Mouse (Mus musculus) left cerebral cortex, adult 8-10 months (tissue): ENCODE results near the gene Rpl36al. TPM values are rescaled to one million over a fixed set of nuclear protein-coding genes. Genes with fewer than 3 reads are reported as not detected.

Source experiments
- DNase-seq, 2 experiments: peaks; one replicate each; pipeline ENCODE4 v3.0.0; 2022; ENCODE audit warnings: low spot score in 2 of 2
- microRNA-seq, 2 experiments: library from miRNA; unstranded; fragments of <30 nt; microRNA quantifications; one replicate each; pipeline ENCODE4 v1.2.0; 2022
- total RNA-seq, 4 experiments: library from RNA; stranded (reverse); gene quantifications; 2 replicates each; pipeline ENCODE4 v1.2.4; 2022

The Rpl36al gene
- total RNA-seq, 4 experiments from 2014 or later, result 175 to 204 (median 181) TPM

- DNase-seq, result no peak
These were observed 24.3 kb downstream of the Rpl36al start for GRCm38 (mm10) chr12:69159578-69159940.

GRCm38 (mm10) chr12:69158765-69159577 is 24.9 kb downstream of the Rpl36al start, which contains the start of gene Rps29:
Rps29 (minus strand) TSS chr12:69159186.
- DNase-seq, result peak; percentile 97 to 99

GRCm38 (mm10) chr12:69158366-69158764 is 25.5 kb downstream of the Rpl36al start:
- DNase-seq, result no peak

- no peak for DNase-seq
These were observed 26.8 kb downstream of the Rpl36al start for GRCm38 (mm10) chr12:69157107-69157506.

GRCm38 (mm10) chr12:69156436-69156835 is 27.4 kb downstream of the Rpl36al start:
- DNase-seq, result no peak

GRCm38 (mm10) chr12:69155923-69156322 is 28.0 kb downstream of the Rpl36al start:
- DNase-seq, result no peak

- no peak for DNase-seq
These were observed 33.8 kb downstream of the Rpl36al start for GRCm38 (mm10) chr12:69150049-69150448.

- DNase-seq, result no peak
These were observed 36.6 kb downstream of the Rpl36al start for GRCm38 (mm10) chr12:69147166-69147735.

GRCm38 (mm10) chr12:69143460-69143859 is 40.4 kb downstream of the Rpl36al start:
- DNase-seq, result no peak

- DNase-seq, result no peak
These were observed 44.0 kb downstream of the Rpl36al start for GRCm38 (mm10) chr12:69139841-69140240.

GRCm38 (mm10) chr12:69139201-69139600 is 44.7 kb downstream of the Rpl36al start:
- DNase-seq, result no peak

Small RNA genes lying within 50 kb of the gene (microRNA-seq; reads per million reads assigned to microRNA genes)
- gene Gm47287 (0 reads per million in 2 experiments), gene Gm47295 (3.4 to 7.1 reads per million in 2 experiments)

Other genes with a start within 250 kb of the Rpl36al start
- gene Rps29, start 24.9 kb downstream of the Rpl36al start, total RNA-seq, result 1,000 to 10,000 TPM; 1,202 to 1,440 (median 1,306) TPM
- gene Lrr1, start 15.3 kb downstream of the Rpl36al start, total RNA-seq, result not detected
- 10 to 100 TPM; 27.6 to 29.7 (median 28.7) TPM for gene Mgat2, start 74 bp upstream of the Rpl36al start, total RNA-seq
- 1 to 10 TPM; 4.7 to 5.8 (median 5.3) TPM for gene Gm49383, start 13.0 kb upstream of the Rpl36al start, total RNA-seq
- gene Dnaaf2, start 14.3 kb upstream of the Rpl36al start, total RNA-seq, result 1 to 10 TPM; 1.3 to 1.7 (median 1.5) TPM
- 1 to 10 TPM; 2.9 to 5.0 (median 4.1) TPM for gene Gm49384, start 20.2 kb upstream of the Rpl36al start, total RNA-seq
- gene Pole2, start 44.1 kb upstream of the Rpl36al start, total RNA-seq, result under 1 TPM; 0.18 to 0.63 (median 0.32) TPM
- 10 to 100 TPM; 21.8 to 23.6 (median 22.9) TPM for gene Klhdc1, start 57.1 kb upstream of the Rpl36al start, total RNA-seq
- gene Klhdc2, start 112.6 kb upstream of the Rpl36al start, total RNA-seq, result 100 to 1,000 TPM; 126 to 141 (median 133) TPM
- gene Nemf, start 173.1 kb upstream of the Rpl36al start, total RNA-seq, result 10 to 100 TPM; 43.7 to 46.5 (median 45.8) TPM
- 10 to 100 TPM; 53.1 to 59.5 (median 56.7) TPM for gene Arf6, start 188.1 kb upstream of the Rpl36al start, total RNA-seq
- 1 to 10 TPM in 1 of 4 experiments, under 1 TPM in 1, not detected in 2; 0.87 to 1.6 TPM for gene Gm9887, start 188.4 kb upstream of the Rpl36al start, total RNA-seq